Mouse (Mus musculus) gastrocnemius, adult 2 months (tissue): ENCODE results near the gene Clcn3. TPM values are rescaled to one million over a fixed set of nuclear protein-coding genes. Genes with fewer than 3 reads are reported as not detected.

ENCODE experiments used
- DNase-seq: peaks from one replicate; pipeline ENCODE4 v3.0.0; 2022
- H3K27ac ChIP-seq: fragments of 200-600 bp; 2 replicates; pipeline ENCODE4 v1.8.1; 2022; ENCODE audit warnings: mild to moderate bottlenecking
- H3K4me3 ChIP-seq: fragments of 200-600 bp; 2 replicates; pipeline ENCODE4 v1.8.1; 2022; ENCODE audit warnings: mild to moderate bottlenecking, moderate library complexity
- CTCF ChIP-seq: fragments of 200-600 bp; IDR thresholded peaks from 2 replicates; pipeline ENCODE4 v1.8.1; 2022; ENCODE audit warnings: antibody characterized with exemption, mild to moderate bottlenecking, moderate library complexity
- intact Hi-C: fragments of 180-260 bp; cut with DNase I; formaldehyde crosslinking; loops from one replicate; pipeline ENCODE4 v1.15.1; 2025
- total RNA-seq, 2 experiments: library from RNA; stranded (reverse); gene quantifications; 2 replicates each; pipeline ENCODE4 v1.2.3; 2021

Gene Clcn3
- total RNA-seq, 2 experiments from 2014 or later, result 27.5 to 37.4 TPM

DNA sequence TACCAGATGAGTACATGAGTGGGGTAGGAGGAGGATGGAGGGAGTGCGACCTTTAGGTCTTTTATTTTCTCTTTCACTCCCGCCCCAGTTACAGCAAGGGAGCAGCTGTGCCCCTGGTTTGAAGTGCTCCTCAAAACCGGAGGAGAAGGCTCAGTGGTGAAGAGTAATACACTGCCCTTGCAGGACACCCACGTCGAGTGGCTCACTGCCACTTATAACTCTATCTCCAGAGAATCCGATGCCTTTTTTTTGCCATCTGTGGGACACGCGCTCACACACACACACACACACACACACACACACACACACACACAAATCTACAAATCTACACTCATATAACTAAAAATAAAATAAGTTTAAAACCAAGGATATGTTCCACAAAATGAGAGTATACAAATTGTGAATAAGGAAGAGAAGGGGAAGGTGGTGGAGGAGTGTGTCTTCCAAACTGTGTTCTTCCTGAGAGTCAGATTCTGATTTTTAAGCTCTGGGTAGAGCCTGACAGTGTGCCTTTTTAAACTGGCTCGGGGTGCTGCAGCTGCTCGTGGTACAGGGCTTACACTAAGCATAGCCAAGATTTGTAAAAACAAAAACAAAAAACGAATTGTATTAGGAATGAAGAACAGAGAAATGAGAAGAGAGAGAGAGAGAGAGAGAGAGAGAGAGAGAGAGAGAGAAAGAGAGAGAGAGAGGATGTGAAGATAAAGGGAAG, 93.8 kb downstream of the Clcn3 start:
- Histone ChIP-seq H3K27ac (no peak overlapping the region), H3K4me3 (peak overlapping the region; percentile 94)
- intact Hi-C loops, result no loop called here
- no peak for DNase-seq
- no peak for TF ChIP-seq CTCF

DNA sequence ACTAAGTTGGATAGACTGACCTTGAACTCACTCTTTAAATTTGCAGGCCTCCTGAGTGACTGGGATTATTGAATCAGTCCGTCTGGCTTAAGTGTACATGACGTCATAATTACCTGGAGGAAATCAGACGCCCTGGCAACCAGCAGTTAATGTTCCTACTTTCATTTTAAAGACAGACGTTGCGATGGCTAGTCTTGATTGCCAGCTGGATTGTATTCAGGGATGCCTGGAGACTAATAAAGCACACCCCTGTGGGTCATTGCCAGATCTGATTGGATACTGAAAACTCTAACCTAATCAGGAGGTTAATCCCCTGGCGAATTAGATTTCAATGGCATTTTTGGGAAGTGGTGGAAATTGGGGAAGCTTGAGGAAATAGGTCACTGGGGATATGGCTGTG, 96.4 kb downstream of the Clcn3 start:
- DNase-seq, result no peak
- intact Hi-C loops, result no loop called here
- TF ChIP-seq CTCF, result no peak
- no peak overlapping the region for H3K4me3 ChIP-seq
- no peak overlapping the region for H3K27ac ChIP-seq

DNA sequence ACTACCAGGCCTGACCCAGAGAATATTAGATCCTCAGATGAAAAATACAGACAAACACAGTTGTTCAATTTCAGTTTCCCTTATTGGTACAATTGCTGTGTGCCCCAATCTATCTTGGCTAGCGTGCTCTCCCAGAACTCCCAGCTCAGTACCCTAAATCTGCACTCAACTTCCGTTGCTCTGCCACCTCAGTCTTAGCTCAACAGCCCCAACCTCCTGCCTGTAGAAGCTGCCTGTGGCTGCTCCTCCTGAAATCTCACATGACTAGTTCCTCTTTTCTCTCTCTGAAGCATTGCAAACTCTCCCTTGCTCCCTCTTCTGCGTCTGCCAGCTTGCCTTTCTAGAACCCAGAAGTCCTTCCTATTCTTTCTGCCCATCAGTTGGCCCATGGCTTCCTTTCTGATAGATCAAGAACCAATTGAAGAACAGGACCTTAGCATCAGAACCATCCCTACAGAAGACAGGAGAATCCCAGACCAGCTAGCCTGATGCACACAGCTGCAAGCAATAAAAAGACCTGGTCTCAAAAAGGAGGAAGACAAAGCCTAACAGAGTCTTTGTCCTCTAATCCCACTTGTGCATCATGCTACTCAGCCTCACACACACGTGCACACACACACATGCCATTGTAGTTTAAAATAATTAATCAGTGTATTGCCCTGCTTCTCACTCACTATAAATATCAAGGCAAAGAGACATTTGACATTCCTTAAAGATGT, 99.5 kb downstream of the Clcn3 start:
- Histone ChIP-seq H3K4me3 (no peak overlapping the region), H3K27ac (no peak overlapping the region)
- TF ChIP-seq CTCF, result no peak
- no peak for DNase-seq
- intact Hi-C loops, result no loop called here

- Histone ChIP-seq H3K27ac (no peak overlapping the region), H3K4me3 (no peak overlapping the region)
- TF ChIP-seq CTCF, result no peak
- intact Hi-C loops, result no loop called here
- no peak for DNase-seq
These were observed 104.5 kb downstream of the Clcn3 start for GRCm38 (mm10) chr8:60878617-60879016.

DNA sequence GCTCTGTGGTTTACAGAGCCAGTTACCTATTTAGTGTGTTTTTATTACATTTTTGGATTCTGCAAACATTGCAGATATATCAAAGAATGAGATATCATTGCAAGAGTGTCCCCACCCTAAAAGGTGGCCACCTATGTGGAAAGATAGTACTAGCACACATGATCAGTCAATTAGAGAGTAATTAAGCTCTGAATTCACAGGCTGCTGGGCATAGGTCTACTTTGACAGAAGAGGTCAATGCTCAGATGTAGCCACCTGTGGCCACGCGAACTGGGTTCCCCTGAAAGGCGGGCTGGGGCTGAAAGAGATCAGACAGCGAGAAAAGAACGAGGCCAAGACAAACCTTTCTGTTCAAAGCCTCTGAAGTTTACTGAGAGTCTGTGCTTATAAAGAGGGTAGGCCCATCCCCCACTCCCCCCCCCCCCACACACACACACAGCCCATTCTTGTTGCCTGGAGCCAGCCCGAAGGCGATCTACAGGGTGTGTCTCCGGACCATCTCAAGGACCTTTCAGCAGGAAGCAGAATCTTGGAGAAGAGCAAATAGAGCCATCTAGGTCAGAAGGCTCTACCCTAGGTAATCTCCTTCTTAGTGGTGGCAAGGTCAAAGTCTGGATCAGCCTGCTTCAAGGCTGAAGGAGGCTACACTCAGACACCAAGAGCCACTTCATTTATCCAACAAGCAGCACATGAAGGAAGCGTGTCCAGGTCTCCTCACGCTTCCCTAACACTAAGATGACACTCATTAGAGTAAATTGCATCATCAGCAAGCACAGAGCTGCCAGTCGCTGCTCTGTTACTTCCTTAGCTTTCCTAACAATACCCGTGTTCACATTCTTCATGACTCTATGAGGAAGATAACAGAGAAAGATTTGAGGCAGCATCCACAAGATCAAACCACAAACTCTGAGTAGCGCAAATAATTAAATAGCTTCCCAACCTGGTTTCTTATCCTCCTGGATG, 112.6 kb downstream of the Clcn3 start:
- no peak for TF ChIP-seq CTCF
- DNase-seq, result no peak
- intact Hi-C loops, result no loop called here
- H3K27ac ChIP-seq, result no peak overlapping the region
- no peak overlapping the region for H3K4me3 ChIP-seq

GRCm38 (mm10) chr8:60869761-60870160, 113.3 kb downstream of the Clcn3 start:
- Histone ChIP-seq H3K4me3 (no peak overlapping the region), H3K27ac (no peak overlapping the region)
- TF ChIP-seq CTCF, result no peak
- intact Hi-C loops, result loop anchor here (5.0 kb wide), 1 partner anchor 237 kb away; the partner anchor contains the start of gene Mfap3l
- no peak for DNase-seq

GRCm38 (mm10) chr8:60868236-60868965, 114.7 kb downstream of the Clcn3 start:
- no peak overlapping the region for H3K4me3 ChIP-seq
- H3K27ac ChIP-seq, result no peak overlapping the region
- TF ChIP-seq CTCF, result no peak
- no peak for DNase-seq
- intact Hi-C loops, result loop anchor here (5.0 kb wide), 1 partner anchor 236 kb away; the partner anchor contains the start of gene Mfap3l

- intact Hi-C loops, result loop anchor here (2.0 to 5.0 kb wide), 2 partner anchors 235 to 363 kb away; partner anchors contain the start of genes Aadat and Mfap3l
- no peak for TF ChIP-seq CTCF
- H3K4me3 ChIP-seq, result no peak overlapping the region
- DNase-seq, result no peak
- no peak overlapping the region for H3K27ac ChIP-seq
These were observed 115.5 kb downstream of the Clcn3 start for GRCm38 (mm10) chr8:60867468-60868115.

DNA sequence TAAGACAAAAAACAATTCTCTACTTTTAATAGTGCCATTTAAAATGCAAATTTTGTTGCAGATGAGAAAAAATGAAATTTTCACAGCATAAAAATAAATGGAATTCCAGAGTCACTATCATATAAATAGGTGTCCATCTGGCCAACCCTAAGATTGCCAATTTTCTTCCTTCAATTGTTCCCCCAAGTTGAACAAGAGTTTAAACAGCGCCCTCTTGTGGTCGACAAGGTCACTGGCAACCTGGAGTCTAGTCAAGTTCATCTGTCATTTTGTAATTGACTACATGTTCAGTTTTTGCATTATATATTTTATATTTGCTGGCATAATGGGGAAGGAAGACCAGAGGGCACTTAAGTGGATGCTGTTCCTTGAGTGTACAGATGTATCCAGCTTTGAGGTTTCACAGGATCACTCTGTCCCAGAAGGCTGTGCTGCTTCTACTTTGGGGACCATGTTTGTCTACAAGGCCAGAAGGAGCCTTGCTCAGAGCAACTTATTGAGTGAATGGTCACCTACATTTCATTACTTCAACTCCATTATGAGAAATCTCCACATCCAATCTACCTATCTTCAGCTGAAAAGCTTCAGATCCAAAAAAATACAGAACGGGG, 117.5 kb downstream of the Clcn3 start:
- intact Hi-C loops, result loop anchor here (1.0 to 5.0 kb wide), 3 partner anchors 233 to 361 kb away; partner anchors contain the start of genes Aadat and Mfap3l

GRCm38 (mm10) chr8:60864875-60865274, 118.2 kb downstream of the Clcn3 start:
- intact Hi-C loops, result loop anchor here (1.0 to 5.0 kb wide), 2 partner anchors 233 to 248 kb away; partner anchors contain the start of gene Mfap3l
- no peak for DNase-seq
- Histone ChIP-seq H3K4me3 (no peak overlapping the region), H3K27ac (no peak overlapping the region)
- no peak for TF ChIP-seq CTCF

More for the DNA sequence above, 117.5 kb downstream of the Clcn3 start:
- peak; percentile 37 for DNase-seq
- TF ChIP-seq CTCF, result peak; percentile 93
- Histone ChIP-seq H3K27ac (no peak overlapping the region), H3K4me3 (no peak overlapping the region)

GRCm38 (mm10) chr8:60861783-60862182, 121.3 kb downstream of the Clcn3 start:
- H3K4me3 ChIP-seq, result no peak overlapping the region
- DNase-seq, result no peak
- H3K27ac ChIP-seq, result no peak overlapping the region
- TF ChIP-seq CTCF, result no peak
- intact Hi-C loops, result no loop called here
